Mouse (Mus musculus) lung, postnatal 0 days (tissue): ENCODE results near the gene Gm45837.

ENCODE experiments used
- CTCF ChIP-seq: IDR thresholded peaks from 2 replicates; pipeline ENCODE4 v1.5.1; 2016; ENCODE audit warnings: antibody characterized with exemption, mild to moderate bottlenecking
- EP300 ChIP-seq: IDR thresholded peaks from 2 replicates; pipeline ENCODE4 v1.6.1; 2016; ENCODE audit warnings: antibody characterized with exemption, mild to moderate bottlenecking, control low read depth

GRCm38 (mm10) chr7:101361021-101361420 lies 49.7 kb upstream of the Gm45837 start:
- TF ChIP-seq CTCF (no peak), EP300 (no peak)
